Mouse (Mus musculus) spleen, adult 2 months (tissue): ENCODE data around the gene Hacd1. TPM values are rescaled to one million over a fixed set of nuclear protein-coding genes. Genes with fewer than 3 reads are reported as not detected.

ENCODE experiments used
- DNase-seq, 2 experiments: peaks; one replicate each; pipeline versions ENCODE4 v3.0.0 to v3.0.0-alpha.2; 2012 to 2021; ENCODE audit warnings: low spot score in 2 of 2, low read depth in 1 of 2
- H3K27ac ChIP-seq: fragments of 200-500 bp; 2 replicates; pipeline ENCODE4 v1.5.1; 2012; ENCODE audit warnings: low read length, inconsistent platforms; ENCODE audit not compliant: insufficient read depth
- H3K27me3 ChIP-seq: fragments of 200-500 bp; 2 replicates; pipeline ENCODE4 v1.6.1; 2012; ENCODE audit warnings: mild to moderate bottlenecking, moderate library complexity, low read length, inconsistent platforms; ENCODE audit not compliant: control insufficient read depth, insufficient read depth
- H3K36me3 ChIP-seq: fragments of 200-500 bp; 2 replicates; pipeline ENCODE4 v1.6.1; 2012; ENCODE audit warnings: mild to moderate bottlenecking, low read length, inconsistent platforms; ENCODE audit not compliant: control insufficient read depth, insufficient read depth
- H3K4me1 ChIP-seq: fragments of 200-500 bp; 2 replicates; pipeline ENCODE4 v1.6.1; 2011; ENCODE audit warnings: inconsistent platforms; ENCODE audit not compliant: control insufficient read depth, insufficient read depth, insufficient read length
- H3K4me3 ChIP-seq: fragments of 200-500 bp; 2 replicates; pipeline ENCODE4 v1.5.1; 2011; ENCODE audit warnings: mild to moderate bottlenecking, inconsistent platforms; ENCODE audit not compliant: insufficient read depth, insufficient read length; ENCODE audit errors: extremely low read depth
- CTCF ChIP-seq: fragments of 200-500 bp; IDR thresholded peaks from 2 replicates; pipeline ENCODE4 v1.5.1; 2011; ENCODE audit warnings: mild to moderate bottlenecking, inconsistent platforms; ENCODE audit not compliant: insufficient read depth, insufficient read length, insufficient replicate concordance; ENCODE audit errors: extremely low read depth
- POLR2A ChIP-seq: fragments of 200-500 bp; IDR thresholded peaks from 2 replicates; pipeline ENCODE4 v1.6.1; 2011; ENCODE audit warnings: low read depth, low read length, inconsistent platforms
- WGBS: fragments of 180-500 bp; shearing (Covaris S2); methylation state at CpG from one replicate; pipeline ENCODE4 v1.1.7; 2018; 5-methylcytosine and 5-hydroxymethylcytosine counted together
- polyA plus RNA-seq: library from polyadenylated mRNA; depleted of rRNA; stranded (reverse); fragments of >200 nt; gene quantifications from 2 replicates; pipeline ENCODE4 v1.2.3, GENCODE M21; 2012

Gene Hacd1
- polyA plus RNA-seq, 1 experiment = 4.7 TPM

GRCm38 (mm10) chr2:13932253-13932652 is 123.7 kb downstream of the Hacd1 start:
- no peaks in the 10 kb centered on the region for H3K36me3 ChIP-seq
- no peak overlapping the region for H3K27ac ChIP-seq
- DNase-seq = no peak
- H3K4me1 ChIP-seq = no peaks in the 10 kb centered on the region
- TF ChIP-seq CTCF (no peak), POLR2A (no peak)
- H3K27me3 ChIP-seq = no peaks in the 10 kb centered on the region
- H3K4me3 ChIP-seq = no peak overlapping the region

- 95% methylated on average over 1 of the region's 1 CpGs for WGBS
These were observed 125.2 kb downstream of the Hacd1 start for GRCm38 (mm10) chr2:13930724-13931123.

GRCm38 (mm10) chr2:13888568-13888967 is 167.4 kb downstream of the Hacd1 start:
- TF ChIP-seq POLR2A (no peak), CTCF (no peak)
- H3K36me3 ChIP-seq = no peaks in the 10 kb centered on the region
- no peak for DNase-seq
- H3K4me1 ChIP-seq = no peaks in the 10 kb centered on the region
- no peaks in the 10 kb centered on the region for H3K27me3 ChIP-seq
- no peak overlapping the region for H3K27ac ChIP-seq
- H3K4me3 ChIP-seq = no peak overlapping the region

More at GRCm38 (mm10) chr2:13930724-13931123, 125.2 kb downstream of the Hacd1 start:
- Histone ChIP-seq H3K27me3 (no peaks in the 10 kb centered on the region), H3K27ac (no peak overlapping the region), H3K4me3 (no peak overlapping the region), H3K4me1 (no peaks in the 10 kb centered on the region), H3K36me3 (no peaks in the 10 kb centered on the region)
- no peak for DNase-seq
- no peak for TF ChIP-seq CTCF
- no peak for TF ChIP-seq POLR2A

- WGBS = 57% methylated on average over 2 of the region's 2 CpGs
- TF ChIP-seq CTCF (no peak), POLR2A (no peak)
- Histone ChIP-seq H3K27me3 (no peaks in the 10 kb centered on the region), H3K4me3 (no peak overlapping the region), H3K27ac (no peak overlapping the region), H3K36me3 (no peaks in the 10 kb centered on the region), H3K4me1 (no peaks in the 10 kb centered on the region)
- no peak for DNase-seq
These were observed 198.5 kb downstream of the Hacd1 start for GRCm38 (mm10) chr2:13857461-13857860.

GRCm38 (mm10) chr2:13855510-13855909 is 200.4 kb downstream of the Hacd1 start:
- Histone ChIP-seq H3K36me3 (no peaks in the 10 kb centered on the region), H3K4me1 (no peaks in the 10 kb centered on the region), H3K27ac (no peak overlapping the region), H3K27me3 (no peaks in the 10 kb centered on the region), H3K4me3 (no peak overlapping the region)
- peak; percentile 11; the same call in 1 of the 2 replicates for TF ChIP-seq CTCF
- no peak for TF ChIP-seq POLR2A
- WGBS = 65% methylated on average over 3 of the region's 3 CpGs
- DNase-seq = peak; percentile 12 to 13

GRCm38 (mm10) chr2:13836310-13836709 is 219.6 kb downstream of the Hacd1 start:
- no peak overlapping the region for H3K4me3 ChIP-seq
- WGBS = 55% methylated on average over 3 of the region's 3 CpGs
- no peak for TF ChIP-seq POLR2A
- TF ChIP-seq CTCF = no peak
- no peak for DNase-seq
- H3K36me3 ChIP-seq = no peaks in the 10 kb centered on the region
- H3K4me1 ChIP-seq = no peaks in the 10 kb centered on the region
- no peak overlapping the region for H3K27ac ChIP-seq
- no peaks in the 10 kb centered on the region for H3K27me3 ChIP-seq

GRCm38 (mm10) chr2:13834989-13835388 is 220.9 kb downstream of the Hacd1 start:
- no peaks in the 10 kb centered on the region for H3K4me1 ChIP-seq
- no peak for TF ChIP-seq CTCF
- TF ChIP-seq POLR2A = no peak
- H3K27me3 ChIP-seq = no peaks in the 10 kb centered on the region
- DNase-seq = no peak
- WGBS = 15% methylated on average over 1 of the region's 1 CpGs
- no peak overlapping the region for H3K4me3 ChIP-seq
- no peak overlapping the region for H3K27ac ChIP-seq
- no peaks in the 10 kb centered on the region for H3K36me3 ChIP-seq

GRCm38 (mm10) chr2:13816645-13817044 is 239.3 kb downstream of the Hacd1 start:
- no peaks in the 10 kb centered on the region for H3K27me3 ChIP-seq
- H3K27ac ChIP-seq = no peak overlapping the region
- no peak for DNase-seq
- H3K36me3 ChIP-seq = no peaks in the 10 kb centered on the region
- WGBS = 83% methylated on average over 2 of the region's 2 CpGs
- TF ChIP-seq POLR2A (no peak), CTCF (no peak)
- H3K4me1 ChIP-seq = no peaks in the 10 kb centered on the region
- H3K4me3 ChIP-seq = no peak overlapping the region
